Mouse (Mus musculus) hindbrain, postnatal 0 days (tissue): ENCODE data around the gene Tmem132e. TPM values are rescaled to one million over a fixed set of nuclear protein-coding genes. Genes with fewer than 3 reads are reported as not detected.
A peak's percentile ranks its signal among the peaks of the same experiment; 100 is the strongest.

Experiments
- ATAC-seq: fragments of 200-750 bp; cut with Nextera tagmentation; 2 replicates; pipeline ENCODE4 v1.8.0; 2017; ENCODE audit warnings: mild to moderate bottlenecking, moderate TSS enrichment, moderate library complexity
- DNase-seq: peaks from one replicate; pipeline ENCODE4 v3.0.0-alpha.2; 2015; ENCODE audit warnings: low spot score
- H3K27ac ChIP-seq: fragments of 300-500 bp; sonication (generic); 2 replicates; pipeline ENCODE4 v1.5.1; 2014; ENCODE audit warnings: mild to moderate bottlenecking
- H3K27me3 ChIP-seq: fragments of 300-500 bp; sonication (generic); 2 replicates; pipeline ENCODE4 v1.6.1; 2014; ENCODE audit warnings: low read length, mixed read lengths; ENCODE audit not compliant: insufficient read depth
- H3K36me3 ChIP-seq: fragments of 300-500 bp; sonication (generic); 2 replicates; pipeline ENCODE4 v1.6.1; 2014; ENCODE audit warnings: low read length, mixed read lengths; ENCODE audit not compliant: insufficient read depth
- H3K4me1 ChIP-seq: fragments of 300-500 bp; sonication (generic); 2 replicates; pipeline ENCODE4 v1.6.1; 2014; ENCODE audit warnings: antibody characterized with exemption, low read length, mixed read lengths; ENCODE audit not compliant: insufficient read depth
- H3K4me2 ChIP-seq: fragments of 300-500 bp; sonication (generic); 2 replicates; pipeline ENCODE4 v1.6.1; 2014; ENCODE audit warnings: low read depth, mild to moderate bottlenecking, low read length, moderate library complexity, mixed read lengths
- H3K4me3 ChIP-seq: fragments of 300-500 bp; sonication (generic); 2 replicates; pipeline ENCODE4 v1.5.1; 2014; ENCODE audit warnings: low read length
- H3K9ac ChIP-seq: fragments of 300-500 bp; sonication (generic); replicated peaks from 2 replicates; pipeline ENCODE4 v1.6.1; 2014; ENCODE audit warnings: mild to moderate bottlenecking, low read length, moderate library complexity, mixed read lengths
- H3K9me3 ChIP-seq: fragments of 300-500 bp; sonication (generic); 2 replicates; pipeline ENCODE4 v1.6.1; 2016; ENCODE audit warnings: low read length, mixed read lengths
- CTCF ChIP-seq: IDR thresholded peaks from 2 replicates; pipeline ENCODE4 v1.5.1; 2016; ENCODE audit warnings: antibody characterized with exemption, control low read depth, low read depth
- WGBS: fragments of 180-500 bp; shearing (Covaris S2); extraction: QIAGEN DNeasy Blood & Tissue Kit; methylation state at CpG from one replicate; pipeline ENCODE4 v1.1.7; 2014; 5-methylcytosine and 5-hydroxymethylcytosine counted together
- polyA plus RNA-seq: library from polyadenylated mRNA; unstranded; fragments of >200 nt; fragmentation: Nextera tagmentation; extraction: Ambion mirVana; gene quantifications from 2 replicates; pipeline ENCODE4 v1.2.1, GENCODE M21; 2015
- total RNA-seq: library from RNA; depleted of rRNA; stranded (reverse); fragments of >200 nt; gene quantifications from 2 replicates; pipeline ENCODE4 v1.2.3, GENCODE M21; 2014; rRNA removed

Tmem132e gene
- total RNA-seq (48.9 and 52.8 TPM in 2 replicates), polyA plus RNA-seq (4.0 and 4.6 TPM in 2 replicates)

- Histone ChIP-seq H3K36me3 (no peaks in the 10 kb centered on the region), H3K9me3 (no peaks in the 10 kb centered on the region), H3K4me1 (peaks cover 8% of the 10 kb centered on the region; the same call in 1 of the 2 replicates), H3K4me3 (peak within 1 kb of the TSS; percentile 73), H3K27me3 (no peaks in the 10 kb centered on the region; the same call in 1 of the 2 replicates), H3K4me2 (peak within 1 kb of the TSS; percentile 71), H3K9ac (peak within 1 kb of the TSS; percentile 74), H3K27ac (peak within 1 kb of the TSS; percentile 68)
- ATAC-seq (peak; percentile 39; the same call in 1 of the 2 replicates), DNase-seq (peak; percentile 63)
- peak; percentile 18 for TF ChIP-seq CTCF
- WGBS, result under 1% methylated on average over 73 of the region's 88 CpGs
These were observed at the start of gene Tmem132e for GRCm38 (mm10) chr11:82388371-82389313. Gene Tmem132e, plus strand, starts transcription at chr11:82388900.

GRCm38 (mm10) chr11:82339921-82340401 lies 48.7 kb upstream of the Tmem132e start:
- ATAC-seq (peak; percentile 43; the same call in 1 of the 2 replicates), DNase-seq (peak; percentile 23)
- Histone ChIP-seq H3K27me3 (no peaks in the 10 kb centered on the region), H3K4me3 (no peak overlapping the region), H3K9ac (no peak overlapping the region), H3K27ac (peak overlapping the region; percentile 27; the same call in 1 of the 2 replicates), H3K4me2 (no peak overlapping the region), H3K4me1 (no peaks in the 10 kb centered on the region), H3K36me3 (no peaks in the 10 kb centered on the region), H3K9me3 (no peaks in the 10 kb centered on the region)
- no peak for TF ChIP-seq CTCF
- WGBS, result 22% methylated on average over 7 of the region's 7 CpGs

- Histone ChIP-seq H3K36me3 (no peaks in the 10 kb centered on the region), H3K9ac (no peak overlapping the region), H3K4me3 (no peak overlapping the region), H3K9me3 (no peaks in the 10 kb centered on the region), H3K27me3 (no peaks in the 10 kb centered on the region), H3K4me2 (no peak overlapping the region), H3K4me1 (no peaks in the 10 kb centered on the region), H3K27ac (peak overlapping the region; percentile 27; the same call in 1 of the 2 replicates)
- ATAC-seq, result no peak
- 27% methylated on average over 6 of the region's 6 CpGs for WGBS
- TF ChIP-seq CTCF, result no peak
- peak; percentile 13 for DNase-seq
These were observed 48.3 kb upstream of the Tmem132e start for GRCm38 (mm10) chr11:82340416-82340815.

DNA sequence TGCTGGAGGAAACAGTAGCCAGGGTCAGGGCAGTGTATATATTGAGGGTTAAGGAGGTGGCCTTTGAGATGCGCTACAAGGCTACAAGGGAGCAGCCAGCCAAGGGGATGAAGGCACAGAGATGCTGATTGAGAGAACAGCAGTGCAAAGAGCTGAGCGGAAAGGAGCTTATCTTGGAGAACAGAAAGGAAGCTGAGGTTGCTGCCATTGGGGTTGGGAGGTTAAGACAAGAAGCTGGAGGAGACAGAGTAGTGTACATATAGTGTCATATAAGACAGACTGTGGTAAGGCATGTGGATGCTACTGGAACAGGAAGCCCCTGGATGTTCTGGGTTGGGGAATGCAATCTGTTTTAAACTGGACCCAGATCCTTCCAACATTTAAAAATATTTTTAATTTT lies 47.8 kb upstream of the Tmem132e start:
- ATAC-seq (no peak), DNase-seq (no peak)
- no peaks in the 10 kb centered on the region for H3K27me3 ChIP-seq
- H3K4me1 ChIP-seq, result peaks cover 3% of the 10 kb centered on the region; the same call in 1 of the 2 replicates
- TF ChIP-seq CTCF, result no peak
- H3K9me3 ChIP-seq, result no peaks in the 10 kb centered on the region
- H3K4me3 ChIP-seq, result no peak overlapping the region
- H3K27ac ChIP-seq, result peak overlapping the region; percentile 27; the same call in 1 of the 2 replicates
- no peaks in the 10 kb centered on the region for H3K36me3 ChIP-seq
- H3K4me2 ChIP-seq, result no peak overlapping the region
- H3K9ac ChIP-seq, result no peak overlapping the region
- WGBS, result 60% methylated on average over 2 of the region's 2 CpGs

DNA sequence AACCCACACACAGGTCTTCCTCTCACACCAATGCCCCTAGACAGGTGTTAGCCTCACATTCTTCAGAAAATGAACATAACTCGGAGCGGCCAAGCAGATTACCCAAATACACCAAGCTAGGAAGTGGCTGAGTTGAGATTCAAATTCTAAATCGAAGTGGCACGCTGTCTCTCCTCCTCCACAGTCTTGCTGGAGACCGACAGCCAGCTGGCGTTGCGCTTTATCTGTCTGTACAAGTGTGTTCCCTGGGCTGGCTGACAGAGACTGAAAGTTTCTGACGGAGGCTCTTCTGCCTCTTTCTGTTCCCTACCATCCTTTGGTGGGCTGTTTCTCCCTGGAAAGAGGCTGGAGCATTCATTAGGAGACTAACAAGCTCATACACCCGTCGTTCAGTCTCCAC lies 37.7 kb upstream of the Tmem132e start:
- TF ChIP-seq CTCF, result no peak
- no peaks in the 10 kb centered on the region for H3K4me1 ChIP-seq
- H3K36me3 ChIP-seq, result no peaks in the 10 kb centered on the region
- H3K4me2 ChIP-seq, result no peak overlapping the region
- H3K27ac ChIP-seq, result no peak overlapping the region
- 84% methylated on average over 10 of the region's 10 CpGs for WGBS
- ATAC-seq (no peak), DNase-seq (no peak)
- H3K9ac ChIP-seq, result no peak overlapping the region
- H3K9me3 ChIP-seq, result no peaks in the 10 kb centered on the region
- H3K4me3 ChIP-seq, result no peak overlapping the region
- H3K27me3 ChIP-seq, result no peaks in the 10 kb centered on the region

DNA sequence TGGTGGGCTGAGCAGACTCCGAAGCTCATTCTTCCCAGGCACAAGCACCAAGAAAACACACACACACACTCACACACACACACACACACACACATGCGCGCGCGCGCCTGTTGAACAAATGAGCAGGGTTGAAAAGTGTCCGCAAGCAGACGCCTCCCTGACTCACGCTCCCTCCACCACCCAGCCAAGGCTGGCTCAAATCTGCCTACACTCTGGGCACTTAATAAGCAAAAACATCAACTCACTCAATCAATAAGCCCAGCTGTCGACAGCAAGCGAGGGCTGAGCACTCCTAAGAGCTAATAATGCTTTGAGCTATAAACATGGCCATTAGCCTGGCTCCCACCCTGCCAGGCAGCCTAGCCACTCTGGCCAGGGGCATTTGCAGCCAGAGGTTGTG lies 18.5 kb upstream of the Tmem132e start:
- H3K4me2 ChIP-seq, result no peak overlapping the region
- H3K36me3 ChIP-seq, result no peaks in the 10 kb centered on the region
- H3K4me1 ChIP-seq, result no peaks in the 10 kb centered on the region
- no peaks in the 10 kb centered on the region for H3K9me3 ChIP-seq
- H3K27ac ChIP-seq, result no peak overlapping the region
- ATAC-seq (no peak), DNase-seq (peak; percentile 15)
- no peak overlapping the region for H3K9ac ChIP-seq
- WGBS, result 75% methylated on average over 11 of the region's 11 CpGs
- no peak overlapping the region for H3K4me3 ChIP-seq
- H3K27me3 ChIP-seq, result no peaks in the 10 kb centered on the region
- no peak for TF ChIP-seq CTCF
